9 mouse cellular contexts compared by ENCODE assay signal in genomic region chr6:121635878-121636371, GRCm38 (mm10). TPM values are rescaled to one million over a fixed set of nuclear protein-coding genes. Genes with fewer than 3 reads are reported as not detected.
DNase-seq lines count a peak whose midpoint lies in the region; ATAC-seq lines count a peak whose summit lies in the region.
"Had no signal": no experiment of that assay in that cellular context is flagged by ENCODE, and none has a peak within 500 bp of the region (broad histone marks: within the 10 kb centered on the region; RNA-seq: fewer than 3 reads in every experiment).

No protein-coding gene starts in this region.

- no peaks in the 10 kb centered on the region for H3K36me3 ChIP-seq in heart, embryonic 11.5 days (ENCODE audit: control insufficient read depth, insufficient read depth, low read length)
- no peaks in the 10 kb centered on the region for H3K36me3 ChIP-seq in midbrain, embryonic 15.5 days (replicated peaks)
- H3K36me3 ChIP-seq: G1E had no signal

- peak overlapping the region; percentile 24; the same call in 1 of the 2 replicates for H3K4me3 ChIP-seq in heart, embryonic 11.5 days (ENCODE audit: low read depth, low read length)
- H3K4me3 ChIP-seq in midbrain, embryonic 15.5 days = peak overlapping the region; percentile 33

- H3K4me2 ChIP-seq in heart, embryonic 11.5 days = peak overlapping the region; percentile 58
- H3K4me2 ChIP-seq in midbrain, embryonic 15.5 days = peak overlapping the region; percentile 58

- no peaks in the 10 kb centered on the region for H3K4me1 ChIP-seq in heart, embryonic 11.5 days (ENCODE audit: control insufficient read depth, insufficient read depth, low read length)
- H3K4me1 ChIP-seq in midbrain, embryonic 15.5 days = peaks cover 10% of the 10 kb centered on the region

- 7% methylated on average over 12 of the region's 12 CpGs for WGBS in heart, embryonic 11.5 days (ENCODE audit: insufficient replicate concordance)
- WGBS in midbrain, embryonic 15.5 days = 3% methylated on average over 12 of the region's 12 CpGs

- DNase-seq in heart, postnatal 25 days (ENCODE audit: low spot score) = no peak
- DNase-seq in adrenal gland, postnatal 14 days = peak; percentile 10
- DNase-seq in heart, postnatal 10 days = peak; percentile 2 to 6
- peak; percentile 17 to 18 for DNase-seq in layer of hippocampus, postnatal 36 days
- DNase-seq in urinary bladder, postnatal 10 days (ENCODE audit: low spot score) = no peak
- DNase-seq in T-cell, adult 2 months (ENCODE audit: low spot score) = no peak

- no peaks in the 10 kb centered on the region for H3K27me3 ChIP-seq in heart, embryonic 11.5 days (ENCODE audit: control insufficient read depth, insufficient read depth, low read length)
- no peaks in the 10 kb centered on the region for H3K27me3 ChIP-seq in midbrain, embryonic 15.5 days (replicated peaks)

- intact Hi-C loops in heart, postnatal 25 days (cut with DNase I) = no loop called here
- intact Hi-C loops in heart, postnatal 10 days (cut with DNase I) = no loop called here

- ATAC-seq in heart, embryonic 11.5 days (replicated peaks; ENCODE audit: insufficient number of reproducible peaks, low FRiP score, low TSS enrichment) = no peak
- peak; percentile 91 for ATAC-seq in midbrain, embryonic 15.5 days (replicated peaks)

- no peak overlapping the region for H3K27ac ChIP-seq in heart, embryonic 11.5 days (ENCODE audit: low read depth, low read length)
- peak overlapping the region; percentile 45; the same call in 1 of the 2 replicates for H3K27ac ChIP-seq in midbrain, embryonic 15.5 days

- peak overlapping the region; percentile 29; the same call in 1 of the 2 replicates for H3K9ac ChIP-seq in heart, embryonic 11.5 days (ENCODE audit: low read depth, low read length)
- H3K9ac ChIP-seq in midbrain, embryonic 15.5 days = peak overlapping the region; percentile 9; the same call in 1 of the 2 replicates

- no peaks in the 10 kb centered on the region for H3K9me3 ChIP-seq in heart, embryonic 11.5 days (replicated peaks; ENCODE audit: control insufficient read depth, low read length)
- H3K9me3 ChIP-seq in midbrain, embryonic 15.5 days = no peaks in the 10 kb centered on the region

RNA-seq across cellular contexts. Expression of gene A2m, which starts 0.7 kb away (rescaled TPM):
- 1.2 and 1.3 TPM in 2 replicates for polyA plus RNA-seq in heart, embryonic 11.5 days (2014; fragmentation: Nextera tagmentation; extraction: Ambion mirVana)
- total RNA-seq in heart, postnatal 25 days (2021) = 1 to 10 TPM in 1 of 2 experiments, under 1 TPM in 1; 0.70 to 1.0 TPM
- 0.98 and 8.0 TPM in 2 replicates for total RNA-seq in adrenal gland, postnatal 14 days (2021)
- 1 to 10 TPM; 2.2 to 2.7 TPM for total RNA-seq in heart, postnatal 10 days (2021)
- 1 to 10 TPM; 2.5 to 3.4 TPM for total RNA-seq in layer of hippocampus, postnatal 36 days (2021)
- 15.0 and 17.8 TPM in 2 replicates for polyA plus RNA-seq in midbrain, embryonic 15.5 days (2015; fragmentation: Nextera tagmentation; extraction: Ambion mirVana)
- polyA plus RNA-seq: G1E had no signal

Comparison
In these comparisons a context has a peak if more than half of its experiments do, and no peak if none do; other contexts are left out.
1. DNase-seq: peak in adrenal gland, postnatal 14 days (single experiment), heart, postnatal 10 days (2 of 2) and layer of hippocampus, postnatal 36 days (2 of 2); none in heart, postnatal 25 days (single experiment), urinary bladder, postnatal 10 days (single experiment) and T-cell, adult 2 months (single experiment).